Mouse (Mus musculus) hindbrain, embryonic 16.5 days (tissue): ENCODE data around the gene Gnptab. TPM values are rescaled to one million over a fixed set of nuclear protein-coding genes. Genes with fewer than 3 reads are reported as not detected.
"Not testable (repeated sequence)": the region's sequence is repeated elsewhere in the genome, so short reads cannot be mapped to it uniquely, and the experiment has no call there.

Experiments
- ATAC-seq: fragments of 200-750 bp; cut with Nextera tagmentation; 2 replicates; pipeline ENCODE4 v1.8.0; 2017; ENCODE audit warnings: moderate TSS enrichment, moderate library complexity
- H3K27ac ChIP-seq: fragments of 300-500 bp; sonication (generic); 2 replicates; pipeline ENCODE4 v1.5.1; 2014; ENCODE audit warnings: low read depth, mild to moderate bottlenecking, control low read depth, low read length, moderate library complexity
- H3K27me3 ChIP-seq: fragments of 300-500 bp; sonication (generic); replicated peaks from 2 replicates; pipeline ENCODE4 v1.6.1; 2014; ENCODE audit warnings: low read length; ENCODE audit not compliant: control insufficient read depth, insufficient read depth
- H3K36me3 ChIP-seq: fragments of 300-500 bp; sonication (generic); 2 replicates; pipeline ENCODE4 v1.6.1; 2014; ENCODE audit warnings: mild to moderate bottlenecking, low read length, moderate library complexity, mixed read lengths; ENCODE audit not compliant: control insufficient read depth, insufficient read depth
- H3K4me1 ChIP-seq: fragments of 300-500 bp; sonication (generic); 2 replicates; pipeline ENCODE4 v1.6.1; 2014; ENCODE audit warnings: low read depth, low read length; ENCODE audit not compliant: control insufficient read depth, insufficient read depth
- H3K4me2 ChIP-seq: fragments of 300-500 bp; sonication (generic); 2 replicates; pipeline ENCODE4 v1.6.1; 2014; ENCODE audit warnings: mild to moderate bottlenecking, low read length, control low read depth, moderate library complexity
- H3K4me3 ChIP-seq: fragments of 300-500 bp; sonication (generic); 2 replicates; pipeline ENCODE4 v1.5.1; 2014; ENCODE audit warnings: mild to moderate bottlenecking, low read length, control low read depth, moderate library complexity
- H3K9ac ChIP-seq: fragments of 300-500 bp; sonication (generic); 2 replicates; pipeline ENCODE4 v1.6.1; 2014; ENCODE audit warnings: low read depth, mild to moderate bottlenecking, control low read depth, low read length, moderate library complexity
- H3K9me3 ChIP-seq: fragments of 300-500 bp; sonication (generic); 2 replicates; pipeline ENCODE4 v1.6.1; 2014; ENCODE audit warnings: mild to moderate bottlenecking, low read length, moderate library complexity; ENCODE audit not compliant: control insufficient read depth
- WGBS: fragments of 180-500 bp; shearing (Covaris S2); extraction: QIAGEN DNeasy Blood & Tissue Kit; methylation state at CpG from one replicate; pipeline ENCODE4 v1.1.7; 2014; 5-methylcytosine and 5-hydroxymethylcytosine counted together
- polyA plus RNA-seq: library from polyadenylated mRNA; unstranded; fragments of >200 nt; fragmentation: Nextera tagmentation; extraction: Ambion mirVana; gene quantifications from 2 replicates; pipeline ENCODE4 v1.2.1, GENCODE M21; 2015

The Gnptab gene
- polyA plus RNA-seq, 1 experiment from 2014 or later = 20.2 TPM

- WGBS = 97% methylated on average over 4 of the region's 4 CpGs
- ATAC-seq = no peak
Measured at GRCm38 (mm10) chr10:88372436-88372835, 6.5 kb upstream of the Gnptab start.

GRCm38 (mm10) chr10:88372945-88373344 lies 6.0 kb upstream of the Gnptab start:
- ATAC-seq, H3K9me3 ChIP-seq, H3K27ac ChIP-seq, H3K4me1 ChIP-seq, H3K9ac ChIP-seq, H3K36me3 ChIP-seq, H3K27me3 ChIP-seq, H3K4me3 ChIP-seq, H3K4me2 ChIP-seq: not testable (repeated sequence)
- whole genome bisulfite sequencing = 85% methylated on average over 2 of the region's 2 CpGs

More at GRCm38 (mm10) chr10:88372436-88372835, 6.5 kb upstream of the Gnptab start:
- Histone ChIP-seq H3K4me1 (peaks cover 2% of the 10 kb centered on the region; the same call in 1 of the 2 replicates), H3K9me3 (no peaks in the 10 kb centered on the region), H3K27me3 (no peaks in the 10 kb centered on the region), H3K36me3 (no peaks in the 10 kb centered on the region), H3K4me2 (no peak overlapping the region), H3K4me3 (no peak overlapping the region), H3K27ac (no peak overlapping the region), H3K9ac (no peak overlapping the region)

DNA sequence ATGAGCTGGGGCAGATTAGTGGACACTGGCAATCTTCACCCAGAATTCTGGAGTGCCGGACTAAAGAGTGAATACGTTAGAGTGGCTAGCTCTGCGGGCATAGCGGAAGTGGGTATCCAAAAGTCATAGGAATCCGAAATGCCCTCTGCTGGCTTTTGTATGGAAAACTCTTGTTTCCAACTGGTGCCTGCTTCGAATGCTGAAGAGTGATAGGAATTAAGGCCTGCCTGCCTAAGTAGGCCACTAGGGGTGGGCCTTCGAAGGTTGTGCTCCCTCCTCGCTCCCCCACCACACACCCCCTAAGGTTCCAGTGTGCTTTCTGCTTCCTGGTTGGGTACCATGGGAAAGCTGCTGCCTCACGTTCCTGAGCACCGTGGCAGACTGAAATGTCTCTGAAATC lies 3.9 kb upstream of the Gnptab start:
- H3K4me3 ChIP-seq = no peak overlapping the region
- no peak overlapping the region for H3K9ac ChIP-seq
- H3K27ac ChIP-seq = no peak overlapping the region
- H3K27me3 ChIP-seq = no peaks in the 10 kb centered on the region
- no peak for ATAC-seq
- H3K36me3 ChIP-seq = no peaks in the 10 kb centered on the region
- no peaks in the 10 kb centered on the region for H3K9me3 ChIP-seq
- WGBS = 34% methylated on average over 10 of the region's 10 CpGs
- peaks cover 2% of the 10 kb centered on the region for H3K4me1 ChIP-seq
- peak overlapping the region; percentile 10; the same call in 1 of the 2 replicates for H3K4me2 ChIP-seq

DNA sequence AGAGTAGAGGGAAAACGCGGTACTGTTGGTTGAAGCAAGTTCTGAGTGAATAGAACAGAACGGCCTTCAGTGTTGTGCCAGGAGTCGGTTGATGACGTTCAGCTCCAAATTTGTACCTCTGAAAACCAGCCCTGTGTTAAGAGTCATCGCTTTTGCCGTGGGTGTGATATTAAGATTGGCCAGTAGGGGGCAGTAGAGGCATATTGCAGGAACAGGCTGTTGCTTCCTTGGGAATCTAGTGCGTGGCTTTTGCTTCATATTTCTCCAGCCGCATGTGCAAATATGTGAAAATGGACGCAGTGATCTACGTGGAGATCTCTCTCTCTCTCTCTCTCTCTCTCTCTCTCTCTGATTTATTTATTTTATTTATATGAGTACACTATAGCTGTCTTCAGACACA lies 2.2 kb upstream of the Gnptab start:
- WGBS = 10% methylated on average over 11 of the region's 11 CpGs
- Histone ChIP-seq H3K27me3 (no peaks in the 10 kb centered on the region), H3K9me3 (no peaks in the 10 kb centered on the region), H3K4me2 (peak overlapping the region; percentile 45), H3K9ac (no peak overlapping the region; the same call in 1 of the 2 replicates), H3K4me3 (peak overlapping the region; percentile 8; the same call in 1 of the 2 replicates), H3K36me3 (no peaks in the 10 kb centered on the region), H3K4me1 (peaks cover 16% of the 10 kb centered on the region), H3K27ac (no peak overlapping the region)
- ATAC-seq = 0 out of 2 replicates have a peak, but pooled peaks have one; percentile 22

- H3K27me3 ChIP-seq = no peaks in the 10 kb centered on the region
- 76% methylated on average over 4 of the region's 4 CpGs for WGBS
- H3K4me1 ChIP-seq = peaks cover 16% of the 10 kb centered on the region
- H3K27ac ChIP-seq = no peak overlapping the region
- H3K9ac ChIP-seq = no peak overlapping the region
- no peaks in the 10 kb centered on the region for H3K9me3 ChIP-seq
- no peak for ATAC-seq
- no peak overlapping the region for H3K4me3 ChIP-seq
- H3K4me2 ChIP-seq = no peak overlapping the region
- no peaks in the 10 kb centered on the region for H3K36me3 ChIP-seq
Measured at GRCm38 (mm10) chr10:88377666-88378065, 1.3 kb upstream of the Gnptab start.

GRCm38 (mm10) chr10:88380002-88380401 lies 1.1 kb downstream of the Gnptab start:
- peak overlapping the region; percentile 81 for H3K4me2 ChIP-seq
- no peaks in the 10 kb centered on the region for H3K36me3 ChIP-seq
- WGBS = 2% methylated on average over 11 of the region's 11 CpGs
- H3K9ac ChIP-seq = peak overlapping the region; percentile 93
- peak overlapping the region; percentile 68 for H3K4me3 ChIP-seq
- H3K27me3 ChIP-seq = no peaks in the 10 kb centered on the region
- peaks cover 16% of the 10 kb centered on the region for H3K4me1 ChIP-seq
- H3K9me3 ChIP-seq = no peaks in the 10 kb centered on the region
- peak overlapping the region; percentile 88 for H3K27ac ChIP-seq
- ATAC-seq = peak; percentile 32

DNA sequence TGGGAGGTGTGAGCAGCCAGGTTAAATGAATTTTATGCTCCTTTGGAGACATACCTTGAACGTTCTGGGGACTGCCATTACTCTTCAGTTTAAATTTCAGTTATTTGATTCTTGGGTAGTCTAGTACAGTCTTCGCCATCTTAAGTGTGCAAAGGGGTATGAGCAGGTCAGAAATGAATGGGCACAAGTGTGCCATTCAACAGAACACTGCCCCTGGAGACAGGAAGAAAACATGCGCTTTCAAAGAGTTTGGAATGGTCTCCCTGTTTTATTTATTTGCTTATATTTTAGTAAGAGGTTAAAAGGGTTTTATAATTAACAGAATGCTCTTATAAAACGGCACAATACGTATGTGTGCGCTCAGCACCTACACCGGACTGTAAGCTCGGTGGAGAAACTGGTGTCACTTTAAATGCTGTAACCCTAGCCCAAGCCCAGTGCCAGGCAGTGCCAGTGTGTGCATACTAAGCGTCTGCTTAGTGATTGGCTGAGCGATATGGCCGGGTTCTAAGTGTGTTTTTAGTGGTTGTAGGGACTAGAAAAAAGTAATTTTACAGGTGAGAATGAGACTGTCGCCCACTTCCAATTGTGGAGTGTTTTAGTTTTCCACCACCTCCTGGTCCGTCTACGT lies 1.6 kb downstream of the Gnptab start:
- Histone ChIP-seq H3K27ac (no peak overlapping the region), H3K4me2 (peak overlapping the region; percentile 81), H3K36me3 (no peaks in the 10 kb centered on the region), H3K9me3 (no peaks in the 10 kb centered on the region), H3K4me1 (peaks cover 16% of the 10 kb centered on the region), H3K9ac (peak overlapping the region; percentile 93), H3K4me3 (peak overlapping the region; percentile 68), H3K27me3 (no peaks in the 10 kb centered on the region)
- no peak for ATAC-seq
- WGBS = 51% methylated on average over 14 of the region's 14 CpGs

DNA sequence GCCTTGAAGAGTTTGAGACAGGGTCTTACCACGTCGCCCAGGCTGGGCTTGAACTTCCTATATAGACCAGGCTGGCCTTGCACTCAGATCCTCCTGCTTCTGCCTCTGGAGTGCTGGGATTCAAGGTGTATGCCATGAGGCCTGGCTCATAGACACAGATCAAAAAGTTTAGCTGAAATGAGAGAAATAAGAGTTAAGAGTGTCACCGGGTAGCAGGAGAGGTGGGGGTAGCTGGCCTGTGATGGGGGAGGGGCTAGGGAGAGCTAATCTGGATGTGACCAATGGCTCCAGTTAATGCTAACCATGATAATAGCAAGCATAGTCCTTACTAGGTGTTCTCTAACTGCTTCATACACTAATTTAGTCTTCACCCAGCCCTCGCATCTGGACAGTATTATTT lies 2.4 kb downstream of the Gnptab start:
- Histone ChIP-seq H3K27me3 (no peaks in the 10 kb centered on the region), H3K9ac (no peak overlapping the region), H3K27ac (no peak overlapping the region), H3K36me3 (no peaks in the 10 kb centered on the region), H3K4me1 (peaks cover 16% of the 10 kb centered on the region), H3K4me3 (no peak overlapping the region), H3K4me2 (no peak overlapping the region; the same call in 1 of the 2 replicates), H3K9me3 (no peaks in the 10 kb centered on the region)
- WGBS = 69% methylated on average over 4 of the region's 4 CpGs
- ATAC-seq = no peak

GRCm38 (mm10) chr10:88382009-88382408 lies 3.1 kb downstream of the Gnptab start:
- H3K4me2 ChIP-seq = no peak overlapping the region
- no peak overlapping the region for H3K9ac ChIP-seq
- no peaks in the 10 kb centered on the region for H3K27me3 ChIP-seq
- H3K9me3 ChIP-seq = no peaks in the 10 kb centered on the region
- H3K4me3 ChIP-seq = no peak overlapping the region
- no peak for ATAC-seq
- no peak overlapping the region for H3K27ac ChIP-seq
- no peaks in the 10 kb centered on the region for H3K36me3 ChIP-seq
- peaks cover 13% of the 10 kb centered on the region for H3K4me1 ChIP-seq
- 85% methylated on average over 6 of the region's 6 CpGs for WGBS
